Mouse (Mus musculus) cerebellum, postnatal 14 days (tissue): ENCODE results near the gene Ndufs4.
"Not testable (repeated sequence)": the region's sequence is repeated elsewhere in the genome, so short reads cannot be mapped to it uniquely, and the experiment has no call there.

Experiments
- DNase-seq, 2 experiments: peaks; one replicate each; pipeline ENCODE4 v3.0.0; 2021; ENCODE audit warnings: mixed read lengths in 2 of 2

The Ndufs4 gene

DNA sequence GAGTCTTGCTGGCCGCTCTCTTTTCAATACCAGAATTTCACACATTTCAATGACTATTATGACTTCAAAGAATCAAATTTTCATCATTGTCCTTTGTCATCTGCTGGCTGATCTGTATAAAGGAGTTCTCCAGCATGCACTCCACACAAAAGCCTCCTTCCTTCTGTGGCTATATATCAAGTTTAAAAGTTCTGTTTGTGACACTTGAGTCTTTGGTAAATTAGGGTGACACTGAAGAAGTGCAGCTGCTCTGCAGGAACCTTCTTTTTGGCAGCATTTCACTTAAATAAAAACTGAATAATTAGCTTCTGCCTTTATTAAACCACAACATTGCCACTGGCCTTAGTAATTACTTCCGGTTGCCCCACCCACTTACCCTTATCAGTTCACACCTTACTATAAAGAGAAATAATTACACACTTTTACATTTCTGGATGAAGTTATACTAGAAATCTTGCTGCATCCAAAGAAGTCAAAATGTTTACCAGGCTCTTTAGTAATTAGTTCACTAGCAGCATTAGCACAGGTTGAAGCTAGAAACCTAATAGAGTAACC, 68.1 kb downstream of the Ndufs4 start:
- DNase-seq: no peak

DNA sequence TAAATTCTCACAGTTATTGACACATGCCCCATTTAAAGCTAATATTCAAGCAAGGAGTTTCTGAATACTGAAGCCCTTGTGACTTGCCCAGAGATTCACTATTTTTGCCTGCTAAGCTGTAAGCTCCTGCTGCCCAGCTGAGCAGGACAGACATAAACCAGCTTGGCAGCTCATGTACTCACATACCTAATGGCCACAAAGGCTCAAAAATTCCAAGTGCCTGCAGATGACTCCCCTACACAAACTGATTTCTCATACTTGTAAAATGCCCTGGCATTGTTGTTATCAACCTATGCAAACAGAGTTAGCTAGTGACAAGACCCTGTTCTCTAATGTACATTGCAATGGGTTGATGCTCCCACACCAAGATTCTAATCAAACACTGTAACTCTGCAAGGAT, 68.9 kb downstream of the Ndufs4 start:
- no peak for DNase-seq

DNA sequence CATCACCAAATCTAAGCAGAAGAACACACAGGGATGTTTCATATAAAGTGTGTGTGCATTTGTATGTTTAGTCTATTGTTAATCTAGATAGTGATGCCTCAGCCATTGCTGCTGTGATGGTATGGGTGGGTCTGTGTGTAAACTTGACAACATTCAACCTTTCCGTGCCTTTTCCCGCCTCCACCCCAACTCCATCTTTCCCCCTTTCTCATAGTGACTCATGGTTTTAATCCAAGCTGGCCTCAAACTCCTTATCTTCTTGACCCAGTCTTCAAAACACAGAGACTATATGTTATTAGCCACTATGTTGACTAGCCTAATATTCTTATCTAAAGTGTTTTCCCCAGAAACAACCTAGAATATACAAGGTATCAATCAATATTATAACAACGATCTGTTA, 72.7 kb downstream of the Ndufs4 start:
- no peak for DNase-seq

DNA sequence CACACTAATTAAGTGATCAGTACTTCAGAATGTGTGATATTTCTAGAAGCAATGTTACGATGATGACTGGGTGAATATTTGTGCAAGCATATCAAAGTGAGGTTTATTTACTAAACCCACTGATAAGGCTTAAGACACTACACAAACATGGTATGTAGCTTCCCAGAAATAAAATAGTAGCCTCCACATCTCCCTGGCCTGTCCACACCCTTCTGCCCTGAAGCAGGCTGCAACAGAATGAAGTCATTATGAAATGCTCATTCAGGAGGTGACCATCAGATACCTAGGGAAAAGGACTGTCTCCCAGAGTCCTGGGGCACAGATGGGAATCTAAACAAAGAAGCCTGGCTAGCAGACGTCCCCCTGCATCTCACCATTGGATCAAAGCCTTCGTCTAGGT, 73.1 kb downstream of the Ndufs4 start:
- DNase-seq: no peak

DNA sequence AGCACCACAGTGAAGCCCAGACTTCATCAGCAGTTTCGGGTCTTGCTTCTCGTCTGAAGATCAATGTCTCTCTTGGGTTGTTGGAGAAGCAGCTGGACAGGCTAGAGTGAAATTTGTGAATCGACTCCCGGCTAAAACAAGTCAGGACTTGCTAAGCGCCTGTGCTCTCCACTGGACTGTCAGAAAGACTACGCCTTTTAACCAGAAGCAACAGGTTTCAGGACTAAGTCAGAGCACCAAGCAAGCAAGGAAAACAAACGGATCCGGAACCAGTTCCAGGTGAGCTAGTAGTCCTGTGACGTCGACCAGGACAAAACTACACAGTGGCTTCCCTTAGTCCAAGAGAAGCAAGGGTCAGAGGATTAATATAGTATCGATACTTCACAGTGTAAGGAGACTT, 77.5 kb downstream of the Ndufs4 start:
- DNase-seq: no peak

DNA sequence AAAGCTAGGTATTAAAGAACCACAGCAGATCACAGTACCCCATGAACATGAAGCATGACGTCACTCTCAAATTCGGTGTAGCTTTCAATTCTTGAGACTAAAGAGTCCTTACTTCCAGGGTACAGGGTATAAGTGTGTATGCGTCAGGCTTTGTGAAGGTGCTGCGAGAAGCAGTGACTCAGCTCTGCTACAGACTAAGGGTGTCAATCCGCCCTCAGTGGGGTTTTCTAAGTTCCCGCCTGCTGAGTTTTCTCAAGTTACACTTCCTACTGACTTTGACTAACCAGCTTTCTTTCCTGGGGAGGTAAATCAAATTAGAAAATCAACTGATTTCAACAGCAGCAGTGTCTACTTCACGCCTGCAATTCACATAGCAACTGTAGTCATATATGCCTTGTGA, 83.4 kb downstream of the Ndufs4 start:
- no peak for DNase-seq

DNA sequence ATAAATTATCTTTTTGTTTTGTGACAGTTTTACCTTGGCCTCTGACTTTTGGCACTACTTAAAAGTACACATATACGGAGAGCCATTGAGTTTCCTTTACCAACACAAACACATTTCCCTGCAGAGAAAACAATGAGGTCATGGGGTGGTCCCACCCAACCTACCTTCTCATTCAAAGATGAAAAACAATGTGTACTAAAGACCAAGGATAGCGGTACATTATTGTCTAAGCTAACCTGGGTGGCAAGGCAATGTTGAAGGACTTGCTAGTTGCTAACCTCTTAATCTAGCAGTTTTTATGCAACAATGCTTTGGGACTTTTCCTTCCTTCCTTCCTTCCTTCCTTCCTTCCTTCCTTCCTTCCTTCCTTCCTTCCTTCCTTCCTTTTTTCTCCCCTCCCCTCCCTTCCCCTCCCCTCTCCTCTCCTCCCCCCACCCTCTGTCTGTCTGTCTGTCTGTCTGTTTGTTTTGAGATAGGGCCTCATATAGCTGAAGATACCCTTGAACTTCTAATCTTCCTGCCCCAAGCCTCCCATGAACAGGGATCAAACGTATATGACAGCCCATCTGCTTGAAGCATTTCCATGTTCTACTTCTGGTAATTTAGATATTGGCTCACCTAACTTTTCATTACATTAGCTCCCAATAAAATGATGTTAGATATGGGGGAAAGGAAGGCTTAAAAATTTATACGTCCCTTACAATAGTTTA, 84.4 kb downstream of the Ndufs4 start:
- DNase-seq: no peak

DNA sequence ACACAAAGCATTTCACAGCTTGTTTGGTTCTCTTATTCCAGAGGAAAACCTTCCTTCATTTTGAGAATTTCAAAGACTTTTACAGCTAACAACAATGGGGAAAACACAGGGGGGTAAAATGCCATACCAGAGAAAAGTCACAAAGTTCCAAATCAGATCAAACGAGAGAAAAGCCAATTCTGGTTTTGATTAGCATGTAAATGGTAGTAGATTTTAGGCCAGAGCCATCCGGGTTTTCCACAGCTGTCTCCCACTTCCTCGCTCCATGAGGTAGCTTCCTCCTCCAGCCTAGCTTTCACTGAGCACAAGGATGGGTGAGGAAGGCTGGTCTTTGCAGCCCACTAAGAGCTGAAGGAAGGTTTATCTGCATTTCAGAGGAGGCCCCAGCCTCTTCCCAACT, 90.3 kb downstream of the Ndufs4 start:
- DNase-seq: no peak

DNA sequence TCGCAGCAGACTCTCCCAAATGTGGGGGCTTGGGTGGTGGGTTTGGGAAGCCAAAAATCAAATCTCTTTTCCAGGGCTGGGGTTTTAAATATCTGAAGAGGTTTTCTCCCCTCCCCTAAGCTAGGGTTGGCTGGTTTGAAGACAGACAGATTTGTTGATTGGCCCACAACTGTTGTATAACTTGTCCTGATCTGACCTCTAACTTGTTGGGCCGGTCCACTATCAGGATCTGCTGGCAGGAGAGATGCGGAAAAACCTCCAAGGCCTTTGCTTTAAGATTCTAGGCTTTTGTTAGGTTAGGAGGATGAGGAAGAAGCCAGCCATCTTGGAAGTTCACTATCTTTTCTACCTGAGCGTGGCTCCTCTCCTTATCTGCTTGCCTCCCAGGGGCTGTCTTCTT, 91.5 kb downstream of the Ndufs4 start:
- DNase-seq: no peak

DNA sequence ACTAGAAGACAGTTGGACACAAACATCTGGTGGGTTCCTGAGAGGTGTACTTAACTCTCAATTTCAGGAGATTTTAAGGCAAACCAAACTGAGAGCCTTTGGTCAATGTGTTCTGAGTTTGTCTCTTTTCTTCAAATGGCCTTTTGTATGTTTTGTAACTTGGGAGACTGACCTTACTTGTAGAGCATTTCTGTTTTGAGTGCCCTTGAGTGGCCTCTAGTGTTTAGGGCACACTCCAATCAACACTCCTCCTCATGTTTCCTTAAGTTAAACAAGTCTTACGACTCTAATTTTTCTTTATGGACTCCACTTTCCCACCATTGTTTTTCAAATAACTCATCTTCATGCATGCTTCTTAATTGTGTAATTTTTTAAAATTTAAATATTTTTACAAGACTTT, 98.6 kb downstream of the Ndufs4 start:
- no peak for DNase-seq

DNA sequence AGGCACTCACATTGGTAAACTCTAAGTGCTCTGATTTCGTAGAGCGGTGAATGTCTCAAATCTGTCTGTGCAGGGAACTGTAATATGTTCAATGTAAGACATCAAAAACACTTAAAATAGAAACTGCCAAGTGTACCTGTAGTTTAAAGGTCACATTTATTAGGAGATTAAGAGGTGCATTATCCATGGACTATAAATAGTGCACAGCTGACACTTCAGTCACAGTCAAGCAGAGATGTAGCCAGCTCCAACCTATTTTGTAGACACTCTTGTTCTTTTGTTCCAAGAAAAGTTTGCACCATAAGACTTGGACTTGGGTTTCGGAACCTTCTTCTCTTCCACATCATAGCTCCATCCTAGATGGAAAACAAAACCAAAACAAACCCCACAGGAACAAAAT, 99.5 kb downstream of the Ndufs4 start:
- no peak for DNase-seq

DNA sequence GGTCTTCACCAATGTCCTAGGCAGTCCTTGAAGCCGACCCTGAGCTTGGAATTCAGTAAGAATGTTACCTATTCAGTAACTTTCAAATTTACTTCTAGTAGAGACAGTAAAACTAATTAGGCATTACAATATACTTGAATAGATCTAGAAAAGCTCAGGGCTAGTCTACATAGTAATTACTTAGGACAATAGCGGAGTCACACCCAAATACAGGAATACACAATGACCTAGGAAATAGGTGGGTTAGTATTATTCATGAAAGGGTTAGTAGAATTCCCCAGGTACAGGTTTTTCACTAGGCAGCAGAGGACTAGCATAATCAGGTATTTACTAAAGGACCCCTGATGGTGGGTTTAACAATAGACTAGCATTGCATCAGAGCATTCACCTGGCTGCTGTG, 109.4 kb downstream of the Ndufs4 start:
- DNase-seq: not testable (repeated sequence)

DNA sequence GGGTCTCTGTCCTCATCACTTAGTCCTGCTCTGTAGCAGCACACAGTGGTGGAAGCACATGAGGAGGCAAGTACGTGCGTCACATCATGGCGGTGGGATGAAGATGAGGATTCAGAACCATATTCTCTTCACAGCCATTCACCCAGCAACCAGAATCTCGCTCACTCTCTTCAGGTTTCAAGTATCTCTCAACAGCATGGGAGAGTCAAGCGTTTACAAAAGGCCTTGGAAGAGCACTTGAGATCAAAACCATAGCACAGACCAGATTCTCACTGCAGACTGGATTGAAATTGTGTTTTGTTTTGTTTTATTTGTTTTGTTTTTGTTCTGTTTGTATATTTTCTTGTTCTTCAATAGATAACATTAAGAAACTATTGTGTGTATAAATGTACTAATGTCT, 110.8 kb downstream of the Ndufs4 start:
- no peak for DNase-seq

DNA sequence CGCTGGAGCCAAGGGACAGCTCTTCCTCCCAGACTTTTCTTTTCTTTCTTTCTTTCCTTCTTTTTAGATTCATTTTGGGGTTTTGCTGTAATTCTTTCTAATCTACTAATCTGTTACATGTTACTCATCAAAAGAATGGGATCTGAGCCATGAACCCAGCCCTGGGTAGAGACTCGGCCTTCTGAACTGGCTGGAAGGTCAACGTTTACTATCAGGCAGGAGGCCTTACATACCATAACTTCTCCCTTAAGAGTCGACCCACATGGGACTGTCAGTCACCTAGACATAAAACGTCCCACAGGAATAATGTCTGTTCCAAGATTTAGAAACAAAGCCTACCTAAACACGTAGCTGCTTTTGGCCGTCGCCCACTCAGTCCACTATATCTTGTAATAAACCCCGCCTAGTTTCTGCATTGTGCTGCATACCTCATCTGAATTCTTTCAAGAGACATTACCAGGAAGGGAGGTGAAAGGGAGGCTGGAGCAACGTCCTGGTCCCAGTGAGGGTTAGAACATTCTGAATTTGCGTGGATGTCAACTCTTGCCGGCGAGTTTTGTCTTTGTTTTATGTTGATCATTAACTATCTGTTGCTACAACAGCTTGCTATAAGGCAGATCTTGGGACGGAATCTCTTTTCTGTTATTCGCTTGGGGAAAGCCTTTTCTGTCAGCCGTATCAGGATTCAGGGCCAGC, 116.5 kb downstream of the Ndufs4 start:
- DNase-seq: no peak

DNA sequence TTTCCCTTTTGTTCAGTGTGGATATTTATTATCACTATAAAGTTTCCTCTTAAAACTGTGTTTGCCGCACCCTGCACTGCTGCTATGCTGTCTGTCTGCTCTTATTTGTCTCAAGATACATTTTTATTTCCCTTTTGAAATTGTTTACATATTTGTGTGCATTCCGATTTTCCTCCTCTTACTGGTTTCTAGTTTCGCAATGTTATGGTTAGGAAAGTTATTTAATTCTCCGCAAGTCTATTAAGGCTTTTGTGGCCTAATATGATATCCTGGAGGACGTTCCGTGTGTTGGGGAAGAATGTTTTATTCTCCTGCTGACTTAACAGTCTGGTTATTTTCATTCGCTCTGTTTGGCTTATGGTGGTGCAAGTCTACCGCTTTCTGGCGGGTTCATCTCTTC, 120.3 kb downstream of the Ndufs4 start:
- no peak for DNase-seq

DNA sequence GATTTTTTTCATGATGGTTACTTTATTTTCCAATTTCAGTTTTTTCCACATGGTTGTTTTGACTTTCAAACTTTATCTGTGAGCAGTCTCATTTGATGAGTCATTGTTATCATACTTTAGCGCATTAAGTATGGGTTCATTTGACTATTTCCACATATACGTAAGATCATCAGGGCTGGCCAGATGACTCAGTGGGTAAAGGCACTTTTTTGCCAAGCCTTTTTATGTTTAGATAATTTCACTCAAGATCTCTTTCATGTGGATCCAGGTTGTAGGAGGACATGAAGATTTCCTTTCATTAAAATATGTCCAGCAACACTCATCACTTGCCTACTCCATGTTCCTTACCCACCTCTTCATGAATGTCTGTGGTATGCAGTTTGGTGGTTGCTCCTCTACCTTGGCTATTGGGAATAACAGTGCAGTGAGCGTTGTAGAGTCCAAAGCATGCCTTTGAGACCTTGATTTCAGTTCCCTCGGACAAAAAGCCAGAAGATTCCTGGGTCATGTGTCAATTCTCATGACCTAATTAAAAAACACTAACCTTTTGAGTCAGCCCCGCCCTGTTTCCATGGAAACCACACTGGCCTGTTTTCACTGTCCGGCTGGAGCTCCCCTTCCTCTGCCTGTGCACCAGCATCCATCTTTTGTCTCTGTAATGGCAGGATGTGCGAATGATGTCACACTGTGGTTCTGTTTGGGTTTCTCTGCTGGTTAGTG, 127.4 kb downstream of the Ndufs4 start:
- no peak for DNase-seq

DNA sequence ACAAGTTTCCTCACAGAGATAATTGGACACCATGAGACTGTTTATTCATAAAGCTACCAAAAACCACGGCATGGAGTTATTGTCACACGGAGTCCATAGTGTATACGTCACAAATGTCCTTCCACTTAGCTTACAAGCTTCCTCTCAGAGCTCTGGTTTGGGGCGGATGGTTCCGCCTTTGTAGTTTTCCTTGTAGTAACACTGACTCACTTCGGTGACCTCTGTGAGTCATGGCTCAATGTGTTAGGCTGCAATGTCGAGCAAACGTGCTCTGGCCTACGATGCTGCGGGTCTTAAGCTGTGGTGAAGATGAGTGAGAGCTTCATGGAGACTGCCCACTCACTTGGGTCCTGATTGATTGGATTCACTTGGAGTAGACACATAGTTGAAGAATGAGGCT, 133.4 kb downstream of the Ndufs4 start:
- DNase-seq: no peak
